Mouse (Mus musculus): ENCODE measurements around the gene Methig1.

GRCm38 (mm10) chr15:100423916-100424315, 71.0 kb downstream of the Methig1 start:
- TF ChIP-seq POLR2A (IDR thresholded peaks at IDR 0.05; ENCODE audit: borderline replicate concordance, extremely low read depth, insufficient read depth, insufficient read length, poor library complexity, severe bottlenecking) = no peak
- TF ChIP-seq CTCF (IDR thresholded peaks at IDR 0.05; ENCODE audit: borderline replicate concordance, extremely low read depth, insufficient read depth, insufficient read length) = no peak
